22 mouse cellular contexts compared by ENCODE assay signal in the genomic region with DNA sequence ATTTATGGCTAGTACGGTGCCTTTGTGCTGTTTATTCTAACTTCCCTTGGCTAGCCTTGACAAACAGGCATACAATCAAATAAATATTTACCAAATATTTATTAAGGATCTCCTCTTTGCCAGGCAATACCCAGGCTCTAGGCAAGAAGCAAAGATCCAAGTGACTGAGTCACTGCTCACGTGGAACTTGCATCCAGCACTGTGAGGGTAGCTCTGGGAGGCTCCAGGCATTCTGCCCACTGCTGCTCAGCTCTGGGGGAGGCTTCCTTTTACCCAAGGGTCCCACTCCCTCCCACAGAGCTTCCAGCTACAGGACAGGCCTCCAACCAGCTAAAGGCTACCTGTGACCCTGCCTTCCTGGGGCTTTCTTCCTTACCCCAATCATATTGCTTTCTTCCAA.
A peak's percentile ranks its signal among the peaks of the same experiment; 100 is the strongest.
DNase-seq lines count a peak whose midpoint lies in the region; ATAC-seq and TF ChIP-seq lines count a peak whose summit lies in the region.
"Had no signal": no experiment of that assay in that cellular context is flagged by ENCODE, and none has a peak within 500 bp of the region (broad histone marks: within the 10 kb centered on the region; RNA-seq: fewer than 3 reads in every experiment).

No protein-coding gene starts in this region.

- TF ChIP-seq CTCF in heart, adult 2 months (IDR thresholded peaks at IDR 0.05): no peak

- H3K27me3 ChIP-seq in heart, adult 2 months (ENCODE audit: control insufficient read depth, insufficient read depth, low read length): no peaks in the 10 kb centered on the region; the same call in 1 of the 2 replicates

- DNase-seq in 3T3-L1 (ENCODE audit: low read depth, low spot score) (peak; percentile 86), NIH3T3 (ENCODE audit: low read depth) (peak; percentile 83)
- peak; percentile 13 for DNase-seq in brain, adult 2 months (ENCODE audit: low read depth, low spot score)
- DNase-seq in fibroblast of lung, adult 2 months (ENCODE audit: low read depth): peak; percentile 74
- DNase-seq in heart, adult 2 months: no peak
- DNase-seq in kidney, adult 9 months: no peak
- DNase-seq: adrenal gland, adult 2 months; adrenal gland, postnatal 10 days; adrenal gland, postnatal 25 days; cerebellum, adult 11-12 months; cerebellum, adult 2 months; cerebellum, adult 9-10 months; cerebellum, postnatal 10 days; cerebellum, postnatal 25 days; forebrain, postnatal 0 days had no signal

- WGBS in heart, adult 2 months: 72% methylated on average over 2 of the region's 2 CpGs

- no peaks in the 10 kb centered on the region for H3K36me3 ChIP-seq in heart, adult 2 months (ENCODE audit: control insufficient read depth, insufficient read depth, low read length)
- H3K36me3 ChIP-seq: embryonic facial prominence, embryonic 10.5 days; embryonic facial prominence, embryonic 12.5 days; forebrain, embryonic 15.5 days had no signal

- no peaks in the 10 kb centered on the region for H3K79me2 ChIP-seq in heart, adult 2 months (replicated peaks; ENCODE audit: control insufficient read depth, insufficient read depth, low read length)

- no peak for TF ChIP-seq POLR2A in heart, adult 2 months (IDR thresholded peaks at IDR 0.05; ENCODE audit: insufficient read depth, low read depth, low read length)

- intact Hi-C loops in heart, adult 2 months (cut with DNase I): no loop called here

- H3K9ac ChIP-seq in heart, adult 2 months (ENCODE audit: low read depth, low read length): no peak overlapping the region
- H3K9ac ChIP-seq: embryonic facial prominence, embryonic 12.5 days; forebrain, embryonic 13.5 days; forebrain, embryonic 15.5 days; forebrain, postnatal 0 days had no signal

- no peak overlapping the region for H3K27ac ChIP-seq in heart, adult 2 months
- H3K27ac ChIP-seq: embryonic facial prominence, embryonic 10.5 days; embryonic facial prominence, embryonic 12.5 days; forebrain, embryonic 13.5 days; forebrain, embryonic 15.5 days had no signal

- no peak for ATAC-seq in megakaryocyte progenitor cell, adult 5-6 weeks (replicated peaks; ENCODE audit: poor library complexity)
- no peak for ATAC-seq in frontal cortex, adult (ENCODE audit: low TSS enrichment)
- ATAC-seq: forebrain, embryonic 13.5 days; forebrain, embryonic 15.5 days; forebrain, postnatal 0 days had no signal

- H3K4me3 ChIP-seq in heart, adult 2 months: no peak overlapping the region
- H3K4me3 ChIP-seq: embryonic facial prominence, embryonic 10.5 days; embryonic facial prominence, embryonic 12.5 days; erythroblast, embryonic 14.5 days; forebrain, embryonic 13.5 days; forebrain, embryonic 15.5 days had no signal

- H3K4me1 ChIP-seq in heart, adult 2 months (ENCODE audit: control insufficient read depth, insufficient read depth, low read length): no peaks in the 10 kb centered on the region
- H3K4me1 ChIP-seq: embryonic facial prominence, embryonic 12.5 days had no signal

- no peak for TF ChIP-seq EP300 in heart, adult 2 months (IDR thresholded peaks at IDR 0.05; ENCODE audit: insufficient read depth, low read depth, low read length)

Comparison
In these comparisons a context has a peak if more than half of its experiments do, and no peak if none do; other contexts are left out.
1. DNase-seq: peak in 3T3-L1 (single experiment), NIH3T3 (single experiment), brain, adult 2 months (single experiment) and fibroblast of lung, adult 2 months (single experiment); none in heart, adult 2 months (0 of 2) and kidney, adult 9 months (single experiment).